In genomic region chr16:3872216-3873047, GRCm38 (mm10) we compare ENCODE assay signal across 7 mouse cellular contexts. TPM values are rescaled to one million over a fixed set of nuclear protein-coding genes. Genes with fewer than 3 reads are reported as not detected.
DNase-seq lines count a peak whose midpoint lies in the region; ATAC-seq and TF ChIP-seq lines count a peak whose summit lies in the region.

TSS of gene Naa60 (plus strand) at chr16:3872375.

- peak; percentile 94 to 95 for DNase-seq in adrenal gland, postnatal 36 days
- peak; percentile 91 to 93 for DNase-seq in heart, adult 18-20 months
- peak; percentile 97 for DNase-seq in kidney, adult 2 months
- peak; percentile 73 to 88 for DNase-seq in spleen, postnatal 10 days (ENCODE audit: low spot score in 2 of 2)

- H3K27ac ChIP-seq in embryonic facial prominence, embryonic 13.5 days = peak within 1 kb of the TSS; percentile 33; the same call in 1 of the 2 replicates
- peak within 1 kb of the TSS; percentile 3; the same call in 1 of the 2 replicates for H3K27ac ChIP-seq in kidney, adult 2 months (ENCODE audit: insufficient read depth, low read depth, low read length)
- peak within 1 kb of the TSS; percentile 50; the same call in 1 of the 2 replicates for H3K27ac ChIP-seq in limb, embryonic 12.5 days
- H3K27ac ChIP-seq in midbrain, embryonic 15.5 days = peak within 1 kb of the TSS; percentile 65

- peak within 1 kb of the TSS; percentile 58 for H3K4me3 ChIP-seq in embryonic facial prominence, embryonic 13.5 days
- H3K4me3 ChIP-seq in kidney, adult 2 months (ENCODE audit: insufficient read depth, low read depth, low read length) = peak within 1 kb of the TSS; percentile 57
- peak within 1 kb of the TSS; percentile 53 for H3K4me3 ChIP-seq in limb, embryonic 12.5 days (replicated peaks)
- H3K4me3 ChIP-seq in midbrain, embryonic 15.5 days = peak within 1 kb of the TSS; percentile 44

- H3K9ac ChIP-seq in embryonic facial prominence, embryonic 13.5 days = peak within 1 kb of the TSS; percentile 77
- peak within 1 kb of the TSS; percentile 69 for H3K9ac ChIP-seq in limb, embryonic 12.5 days (replicated peaks)
- H3K9ac ChIP-seq in midbrain, embryonic 15.5 days = peak within 1 kb of the TSS; percentile 47

- peak within 1 kb of the TSS; percentile 91 for H3K4me2 ChIP-seq in embryonic facial prominence, embryonic 13.5 days
- peak within 1 kb of the TSS; percentile 85 for H3K4me2 ChIP-seq in limb, embryonic 12.5 days
- H3K4me2 ChIP-seq in midbrain, embryonic 15.5 days = peak within 1 kb of the TSS; percentile 87

- H3K27me3 ChIP-seq in embryonic facial prominence, embryonic 13.5 days = no peaks in the 10 kb centered on the region
- H3K27me3 ChIP-seq in kidney, adult 2 months (replicated peaks; ENCODE audit: control insufficient read depth, insufficient read depth, low read length) = no peaks in the 10 kb centered on the region
- no peaks in the 10 kb centered on the region for H3K27me3 ChIP-seq in limb, embryonic 12.5 days
- no peaks in the 10 kb centered on the region for H3K27me3 ChIP-seq in midbrain, embryonic 15.5 days (replicated peaks)

- no peak for TF ChIP-seq POLR2A in kidney, adult 2 months (IDR thresholded peaks at IDR 0.05; ENCODE audit: low read depth, low read length)

- H3K9me3 ChIP-seq in embryonic facial prominence, embryonic 13.5 days = no peaks in the 10 kb centered on the region
- no peaks in the 10 kb centered on the region for H3K9me3 ChIP-seq in limb, embryonic 12.5 days
- H3K9me3 ChIP-seq in midbrain, embryonic 15.5 days = no peaks in the 10 kb centered on the region

- peak; percentile 94 for ATAC-seq in embryonic facial prominence, embryonic 13.5 days (ENCODE audit: insufficient number of reproducible peaks, insufficient read depth, low FRiP score, low TSS enrichment, low read depth)
- ATAC-seq in limb, embryonic 12.5 days (ENCODE audit: insufficient number of reproducible peaks, insufficient read depth, low FRiP score, low TSS enrichment, low read depth) = peak; percentile 98
- ATAC-seq in midbrain, embryonic 15.5 days (replicated peaks) = peak; percentile 97

- 7% methylated on average over 47 of the region's 47 CpGs for WGBS in embryonic facial prominence, embryonic 13.5 days
- WGBS in kidney, adult 2 months = 4% methylated on average over 47 of the region's 47 CpGs
- 4% methylated on average over 47 of the region's 47 CpGs for WGBS in limb, embryonic 12.5 days
- WGBS in midbrain, embryonic 15.5 days = 4% methylated on average over 47 of the region's 47 CpGs

- peaks cover 21% of the 10 kb centered on the region for H3K36me3 ChIP-seq in embryonic facial prominence, embryonic 13.5 days
- no peaks in the 10 kb centered on the region for H3K36me3 ChIP-seq in kidney, adult 2 months (ENCODE audit: control insufficient read depth, insufficient read depth, low read length)
- peaks cover 21% of the 10 kb centered on the region for H3K36me3 ChIP-seq in limb, embryonic 12.5 days
- H3K36me3 ChIP-seq in midbrain, embryonic 15.5 days (replicated peaks) = peaks cover 3% of the 10 kb centered on the region; the same call in 1 of the 2 replicates

- peaks cover 14% of the 10 kb centered on the region for H3K4me1 ChIP-seq in embryonic facial prominence, embryonic 13.5 days
- no peaks in the 10 kb centered on the region for H3K4me1 ChIP-seq in kidney, adult 2 months (ENCODE audit: control insufficient read depth, insufficient read depth, low read length)
- peaks cover 12% of the 10 kb centered on the region for H3K4me1 ChIP-seq in limb, embryonic 12.5 days (replicated peaks)
- H3K4me1 ChIP-seq in midbrain, embryonic 15.5 days = peaks cover 20% of the 10 kb centered on the region

- no peak for TF ChIP-seq CTCF in kidney, adult 2 months (conservative IDR thresholded peaks at IDR 0.05; ENCODE audit: insufficient read depth, insufficient read length, low read depth, low read length)

RNA-seq across cellular contexts. Expression of gene Naa60, which starts in this region (rescaled TPM):
- total RNA-seq in adrenal gland, postnatal 36 days (2021) = 100 to 1,000 TPM in 1 of 2 experiments, 10 to 100 TPM in 1; 74.8 to 115 TPM
- polyA plus RNA-seq in embryonic facial prominence, embryonic 13.5 days (2015; fragmentation: Nextera tagmentation; extraction: Ambion mirVana) = 55.4 and 57.6 TPM in 2 replicates
- total RNA-seq in heart, adult 18-20 months (2021) = 10 to 100 TPM; 39.6 to 56.8 TPM
- 69.8 and 73.2 TPM in 2 replicates for polyA plus RNA-seq in kidney, adult 2 months (2012; rRNA removed)
- 51.5 and 55.5 TPM in 2 replicates for polyA plus RNA-seq in limb, embryonic 12.5 days (2016; fragmentation: Nextera tagmentation; extraction: Ambion mirVana)
- polyA plus RNA-seq in midbrain, embryonic 15.5 days (2015; fragmentation: Nextera tagmentation; extraction: Ambion mirVana) = 106 and 107 TPM in 2 replicates

Comparison
In these comparisons a context has a peak if more than half of its experiments do, and no peak if none do; other contexts are left out.
1. Peak in every context shown above with its lines: DNase-seq, ATAC-seq, H3K4me3 ChIP-seq and H3K27ac ChIP-seq.
2. H3K27ac ChIP-seq: peak in every context shown above with its lines; median percentile 65 in midbrain, embryonic 15.5 days; 50 in limb, embryonic 12.5 days; 33 in embryonic facial prominence, embryonic 13.5 days; 3 in kidney, adult 2 months.